In the genomic region with DNA sequence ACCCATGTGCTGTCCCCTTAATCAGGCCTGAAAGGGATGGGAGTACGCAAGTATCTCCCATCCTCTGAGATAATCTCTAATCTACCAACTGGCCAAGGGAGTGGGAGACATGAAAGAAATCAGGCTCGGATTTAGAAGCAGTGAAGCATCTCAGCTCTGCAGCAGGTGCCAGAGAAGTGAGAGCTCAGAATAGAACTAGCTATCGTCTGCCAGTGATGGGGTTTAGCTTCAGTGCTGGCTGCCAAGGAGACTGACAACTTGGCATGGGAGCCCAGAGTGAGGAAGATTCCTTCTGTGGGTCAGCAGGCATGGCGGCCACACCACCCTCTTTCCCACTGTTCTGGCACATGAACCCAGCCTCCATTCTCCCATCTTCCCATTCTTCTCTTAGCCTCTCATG, we compare ENCODE assay signal across 12 mouse cellular contexts. TPM values are rescaled to one million over a fixed set of nuclear protein-coding genes. Genes with fewer than 3 reads are reported as not detected.
A peak's percentile ranks its signal among the peaks of the same experiment; 100 is the strongest.
DNase-seq lines count a peak whose midpoint lies in the region; ATAC-seq and TF ChIP-seq lines count a peak whose summit lies in the region.
"Had no signal": no experiment of that assay in that cellular context is flagged by ENCODE, and none has a peak within 500 bp of the region (broad histone marks: within the 10 kb centered on the region; RNA-seq: fewer than 3 reads in every experiment).

No protein-coding gene starts in this region.

- TF ChIP-seq CTCF in heart, postnatal 0 days (IDR thresholded peaks at IDR 0.05; ENCODE audit: low read depth), result no peak
- TF ChIP-seq CTCF in lung, postnatal 0 days (IDR thresholded peaks at IDR 0.05), result no peak

- H3K9ac ChIP-seq in heart, embryonic 12.5 days, result no peak overlapping the region
- no peak overlapping the region for H3K9ac ChIP-seq in heart, postnatal 0 days (replicated peaks; ENCODE audit: low read depth, low read length)
- H3K9ac ChIP-seq in lung, postnatal 0 days (replicated peaks; ENCODE audit: low read depth), result no peak overlapping the region

- no peak overlapping the region for H3K4me2 ChIP-seq in heart, embryonic 12.5 days
- no peak overlapping the region for H3K4me2 ChIP-seq in heart, postnatal 0 days (ENCODE audit: low read depth, low read length)
- no peak overlapping the region for H3K4me2 ChIP-seq in lung, postnatal 0 days (replicated peaks; ENCODE audit: low read depth, low read length)

- peak; percentile 94 for DNase-seq in heart, adult 11 months
- DNase-seq in cerebellum, postnatal 14 days, result peak; percentile 82 to 90
- peak; percentile 28 for DNase-seq in heart, postnatal 0 days (ENCODE audit: low spot score)
- peak; percentile 44 to 63 for DNase-seq in right cerebral cortex, adult 2 months (ENCODE audit: low spot score in 2 of 2)
- no peak for DNase-seq in kidney, postnatal 10 days
- DNase-seq in embryo, embryonic 10 days (ENCODE audit: low spot score), result no peak
- no peak for DNase-seq in lung, postnatal 0 days (ENCODE audit: low spot score)
- DNase-seq: kidney, adult 11 months had no signal

- H3K27me3 ChIP-seq in heart, embryonic 12.5 days (replicated peaks), result no peaks in the 10 kb centered on the region
- H3K27me3 ChIP-seq in heart, postnatal 0 days (ENCODE audit: control insufficient read depth, insufficient read depth, low read length), result no peaks in the 10 kb centered on the region
- no peaks in the 10 kb centered on the region for H3K27me3 ChIP-seq in lung, postnatal 0 days (replicated peaks; ENCODE audit: insufficient read depth, low read length)
- H3K27me3 ChIP-seq: megakaryocyte, embryonic 14.5 days had no signal

- ATAC-seq in heart, embryonic 12.5 days (ENCODE audit: insufficient number of reproducible peaks, low FRiP score), result no peak
- ATAC-seq in heart, postnatal 0 days (ENCODE audit: insufficient read depth, low read depth), result no peak
- ATAC-seq in lung, postnatal 0 days, result no peak
- ATAC-seq: CD4-positive, CD25-positive, alpha-beta regulatory T cell, adult 4 months had no signal

- H3K4me3 ChIP-seq in heart, embryonic 12.5 days, result no peak overlapping the region
- no peak overlapping the region for H3K4me3 ChIP-seq in heart, postnatal 0 days (ENCODE audit: low read depth, low read length)
- no peak overlapping the region for H3K4me3 ChIP-seq in lung, postnatal 0 days (ENCODE audit: low read depth, low read length)
- H3K4me3 ChIP-seq: megakaryocyte, embryonic 14.5 days had no signal

- peaks cover 7% of the 10 kb centered on the region; the same call in 1 of the 2 replicates for H3K4me1 ChIP-seq in heart, embryonic 12.5 days (replicated peaks)
- peaks cover 7% of the 10 kb centered on the region for H3K4me1 ChIP-seq in heart, postnatal 0 days (ENCODE audit: control insufficient read depth, insufficient read depth)
- H3K4me1 ChIP-seq in lung, postnatal 0 days (ENCODE audit: insufficient read depth, low read depth, low read length), result no peaks in the 10 kb centered on the region
- H3K4me1 ChIP-seq: megakaryocyte, embryonic 14.5 days had no signal

- 50% methylated on average over 4 of the region's 4 CpGs for WGBS in heart, embryonic 12.5 days
- 28% methylated on average over 4 of the region's 4 CpGs for WGBS in heart, postnatal 0 days
- 84% methylated on average over 4 of the region's 4 CpGs for WGBS in lung, postnatal 0 days

- H3K36me3 ChIP-seq in heart, embryonic 12.5 days, result no peaks in the 10 kb centered on the region
- H3K36me3 ChIP-seq in heart, postnatal 0 days (replicated peaks; ENCODE audit: control insufficient read depth, insufficient read depth, low read length), result no peaks in the 10 kb centered on the region
- no peaks in the 10 kb centered on the region for H3K36me3 ChIP-seq in lung, postnatal 0 days (ENCODE audit: insufficient read depth, low read length)

- no peak for TF ChIP-seq EP300 in heart, postnatal 0 days (IDR thresholded peaks at IDR 0.05; ENCODE audit: low read depth)
- no peak for TF ChIP-seq EP300 in lung, postnatal 0 days (IDR thresholded peaks at IDR 0.05)

- no peaks in the 10 kb centered on the region for H3K9me3 ChIP-seq in heart, embryonic 12.5 days (replicated peaks)
- H3K9me3 ChIP-seq in heart, postnatal 0 days (replicated peaks; ENCODE audit: control insufficient read depth, low read length), result no peaks in the 10 kb centered on the region
- no peaks in the 10 kb centered on the region for H3K9me3 ChIP-seq in lung, postnatal 0 days (ENCODE audit: low read length)
- H3K9me3 ChIP-seq: megakaryocyte, embryonic 14.5 days had no signal

- no peak overlapping the region for H3K27ac ChIP-seq in heart, embryonic 12.5 days (ENCODE audit: poor library complexity, severe bottlenecking)
- H3K27ac ChIP-seq in heart, postnatal 0 days (ENCODE audit: low read depth), result no peak overlapping the region
- no peak overlapping the region for H3K27ac ChIP-seq in lung, postnatal 0 days (ENCODE audit: low read length)

RNA-seq across cellular contexts. Expression of a gene that starts 8.9 kb away (rescaled TPM):
- polyA plus RNA-seq in heart, embryonic 12.5 days (2016; fragmentation: Nextera tagmentation; extraction: Ambion mirVana), result not detected in 2 replicates
- not detected in 2 replicates for total RNA-seq in heart, postnatal 0 days (2014; rRNA removed; ENCODE audit: low replicate concordance)
- 0.05 TPM in 1 of 2 replicates, not detected in the other for polyA plus RNA-seq in heart, postnatal 0 days (2015; fragmentation: Nextera tagmentation; extraction: Ambion mirVana)
- polyA plus RNA-seq in lung, postnatal 0 days (2015; fragmentation: Nextera tagmentation; extraction: Ambion mirVana), result not detected in 2 replicates
- polyA plus RNA-seq: limb, embryonic 14.5 days had no signal

Comparison
In these comparisons a context has a peak if more than half of its experiments do, and no peak if none do; other contexts are left out.
1. DNase-seq: peak in heart, adult 11 months (single experiment), cerebellum, postnatal 14 days (2 of 2), heart, postnatal 0 days (single experiment) and right cerebral cortex, adult 2 months (2 of 2); none in kidney, postnatal 10 days (single experiment), embryo, embryonic 10 days (single experiment) and lung, postnatal 0 days (single experiment).